Mouse (Mus musculus) olfactory bulb, adult 2 months (tissue): ENCODE data around the gene Parp9.

Experiments
- CTCF ChIP-seq: fragments of 200-500 bp; IDR thresholded peaks from 2 replicates; pipeline ENCODE4 v1.5.1; 2012; ENCODE audit warnings: low read depth, mild to moderate bottlenecking, low read length, moderate library complexity; ENCODE audit not compliant: insufficient read depth
- POLR2A ChIP-seq: fragments of 200-500 bp; IDR thresholded peaks from 2 replicates; pipeline ENCODE4 v1.6.1; 2012; ENCODE audit warnings: mild to moderate bottlenecking, low read depth, low read length, moderate library complexity; ENCODE audit not compliant: insufficient read depth

DNA sequence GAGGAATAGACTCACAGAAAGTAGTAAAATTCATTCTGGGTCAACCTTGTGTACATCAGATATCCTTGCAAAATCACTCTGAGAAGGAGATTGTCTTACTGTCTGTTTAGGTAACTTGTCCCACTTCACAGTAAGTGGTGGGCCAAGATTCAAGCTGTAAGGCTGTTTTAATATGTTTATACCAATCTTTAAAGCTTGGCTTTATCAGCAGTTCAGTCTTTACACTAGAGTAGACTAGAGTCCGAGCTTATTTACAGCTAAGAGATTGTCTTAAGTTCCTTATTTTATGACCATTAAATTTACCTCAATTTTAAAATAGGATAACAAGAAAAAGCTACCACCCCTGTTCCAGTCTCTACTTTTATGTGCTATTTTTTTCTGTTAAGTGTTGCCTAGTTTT lies 49.7 kb downstream of the Parp9 start:
- TF ChIP-seq CTCF, result no peak
- TF ChIP-seq POLR2A, result no peak
